Mouse (Mus musculus) c-Kit-negative CD71-positive TER-119-positive erythroid progenitor cells, embryonic 14.5 days (primary cell): ENCODE data around the gene Olfr690.
"Not testable (repeated sequence)": the region's sequence is repeated elsewhere in the genome, so short reads cannot be mapped to it uniquely, and the experiment has no call there.

Source experiments
- DNase-seq: peaks from one replicate; pipeline ENCODE4 v3.0.0-alpha.2; 2013; ENCODE audit warnings: low read depth, low spot score

Gene Olfr690

GRCm38 (mm10) chr7:105334004-105334403 lies at the start of gene Olfr690:
Olfr690 (minus strand) TSS chr7:105334104.
- DNase-seq, result no peak

- DNase-seq, result no peak
Observed at GRCm38 (mm10) chr7:105380329-105380728, 46.4 kb upstream of the Olfr690 start.

- DNase-seq, result no peak
Observed at GRCm38 (mm10) chr7:105374866-105375265, 41.0 kb upstream of the Olfr690 start, which contains the start of gene Gm5901. Gm5901 (plus strand) TSS chr7:105375038.

GRCm38 (mm10) chr7:105373976-105374375 lies 40.1 kb upstream of the Olfr690 start:
- DNase-seq, result no peak

GRCm38 (mm10) chr7:105373509-105373908 lies 39.6 kb upstream of the Olfr690 start:
- DNase-seq, result no peak

- DNase-seq, result no peak
Observed at GRCm38 (mm10) chr7:105372912-105373311, 39.0 kb upstream of the Olfr690 start.

- no peak for DNase-seq
Observed at GRCm38 (mm10) chr7:105368521-105368920, 34.6 kb upstream of the Olfr690 start.

GRCm38 (mm10) chr7:105367930-105368329 lies 34.0 kb upstream of the Olfr690 start, which contains the start of gene Olfr692:
Olfr692 (plus strand) TSS chr7:105368230.
- no peak for DNase-seq

- no peak for DNase-seq
Observed at GRCm38 (mm10) chr7:105367268-105367667, 33.4 kb upstream of the Olfr690 start.

- no peak for DNase-seq
Observed at GRCm38 (mm10) chr7:105361713-105362112, 27.8 kb upstream of the Olfr690 start.

- DNase-seq, result not testable (repeated sequence)
Observed at GRCm38 (mm10) chr7:105356487-105356886, 22.6 kb upstream of the Olfr690 start.

GRCm38 (mm10) chr7:105356064-105356463 lies 22.2 kb upstream of the Olfr690 start:
- not testable (repeated sequence) for DNase-seq

- DNase-seq, result no peak
Observed at GRCm38 (mm10) chr7:105342752-105343151, 8.8 kb upstream of the Olfr690 start.

GRCm38 (mm10) chr7:105342170-105342569 lies 8.3 kb upstream of the Olfr690 start, which contains the start of gene Olfr691:
Olfr691 (minus strand) TSS chr7:105342270.
- no peak for DNase-seq

GRCm38 (mm10) chr7:105325302-105325701 lies 8.6 kb downstream of the Olfr690 start:
- no peak for DNase-seq

- DNase-seq, result no peak
Observed at GRCm38 (mm10) chr7:105310865-105311264, 23.0 kb downstream of the Olfr690 start, which contains the start of gene Olfr689. Olfr689 (plus strand) TSS chr7:105311165.

- no peak for DNase-seq
Observed at GRCm38 (mm10) chr7:105290051-105290450, 43.9 kb downstream of the Olfr690 start.

GRCm38 (mm10) chr7:105287795-105288194 lies 46.1 kb downstream of the Olfr690 start, which contains the start of gene Olfr688:
Olfr688 (plus strand) TSS chr7:105288095.
- no peak for DNase-seq
